Mouse (Mus musculus) kidney, adult 8-10 months (tissue): Measurements from ENCODE around the gene Tspan15.

Experiments used
- DNase-seq, 2 experiments: peaks; one replicate each; pipeline ENCODE4 v3.0.0; 2022

Tspan15 gene

DNA sequence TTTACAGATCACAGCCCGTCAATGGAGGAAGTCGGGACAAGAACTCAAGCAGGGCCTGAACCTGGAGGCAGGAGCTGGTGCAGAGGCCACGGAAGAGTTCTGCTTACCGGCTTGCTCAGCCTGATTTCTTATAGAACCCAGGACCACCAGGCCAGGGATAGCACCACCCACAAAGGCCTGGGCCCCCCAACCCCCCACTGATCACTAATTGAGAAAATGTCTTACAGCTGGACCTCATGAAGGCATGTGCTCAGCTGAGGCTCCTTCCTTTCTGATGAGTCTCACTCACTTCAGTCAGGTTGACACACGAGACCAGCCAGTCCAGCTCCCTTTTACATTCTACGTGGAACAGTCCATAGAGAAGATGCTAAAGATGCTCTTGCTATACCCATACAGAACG, 5.2 kb downstream of the Tspan15 start:
- no peak for DNase-seq

DNA sequence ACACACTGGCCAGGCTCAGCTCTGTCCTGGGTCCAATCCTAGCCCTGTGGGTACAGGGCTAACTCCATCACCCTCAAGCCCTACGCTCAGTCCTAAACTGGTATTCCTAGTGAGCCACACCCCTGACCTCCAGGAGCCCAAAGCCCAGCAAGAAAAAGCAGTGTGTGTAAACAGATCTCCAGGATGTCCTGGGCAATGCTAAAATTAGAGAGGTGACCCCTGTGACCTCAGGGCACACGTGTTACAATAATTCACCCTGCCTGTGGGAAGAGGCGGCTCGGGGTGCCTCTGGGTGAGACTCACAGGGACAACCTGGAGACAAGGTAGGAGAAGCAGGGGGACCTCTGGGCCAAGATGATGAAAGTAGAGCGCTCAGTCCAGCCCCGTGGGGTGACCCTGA, 6.8 kb downstream of the Tspan15 start:
- DNase-seq, result peak; percentile 54 to 62

DNA sequence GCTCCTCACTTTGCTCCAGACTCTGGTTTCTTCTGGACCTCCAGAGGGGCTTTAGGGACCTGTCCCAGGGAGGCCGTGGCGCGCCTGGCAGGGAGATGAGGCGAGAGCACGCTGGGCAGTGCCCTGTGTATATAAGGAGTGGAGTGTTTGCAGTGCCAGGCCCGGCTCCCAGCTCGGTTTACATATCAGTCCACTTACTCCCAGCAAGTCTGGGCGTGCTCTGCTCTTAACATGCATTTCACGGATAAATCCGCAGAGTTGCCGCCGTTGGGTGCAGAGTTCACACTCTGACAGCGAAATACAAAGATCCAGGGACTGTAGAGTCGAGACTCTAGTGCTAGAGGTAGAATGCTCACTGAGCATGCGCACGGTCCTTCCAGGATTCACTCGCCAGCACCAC, 8.3 kb downstream of the Tspan15 start:
- DNase-seq, result no peak

DNA sequence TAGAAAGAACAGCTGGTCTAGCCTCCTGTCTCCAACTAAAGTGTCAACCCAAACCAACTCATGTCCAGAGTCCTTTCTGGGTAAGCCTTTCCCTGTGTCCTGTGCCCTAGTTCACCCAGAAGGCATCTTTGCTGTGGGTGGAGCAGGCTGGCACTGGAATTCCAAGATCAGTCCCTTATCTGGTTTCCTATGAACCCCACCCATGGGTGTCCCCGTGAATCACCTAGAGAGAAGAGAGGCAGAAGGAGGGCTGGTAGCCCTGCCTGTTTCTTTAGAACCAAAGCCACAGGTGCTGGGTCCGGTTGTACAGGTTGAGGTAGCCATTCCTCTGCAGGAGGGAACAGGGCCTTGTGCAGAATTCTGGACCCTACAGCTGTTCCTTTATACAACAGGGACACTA, 9.4 kb downstream of the Tspan15 start:
- no peak for DNase-seq

DNA sequence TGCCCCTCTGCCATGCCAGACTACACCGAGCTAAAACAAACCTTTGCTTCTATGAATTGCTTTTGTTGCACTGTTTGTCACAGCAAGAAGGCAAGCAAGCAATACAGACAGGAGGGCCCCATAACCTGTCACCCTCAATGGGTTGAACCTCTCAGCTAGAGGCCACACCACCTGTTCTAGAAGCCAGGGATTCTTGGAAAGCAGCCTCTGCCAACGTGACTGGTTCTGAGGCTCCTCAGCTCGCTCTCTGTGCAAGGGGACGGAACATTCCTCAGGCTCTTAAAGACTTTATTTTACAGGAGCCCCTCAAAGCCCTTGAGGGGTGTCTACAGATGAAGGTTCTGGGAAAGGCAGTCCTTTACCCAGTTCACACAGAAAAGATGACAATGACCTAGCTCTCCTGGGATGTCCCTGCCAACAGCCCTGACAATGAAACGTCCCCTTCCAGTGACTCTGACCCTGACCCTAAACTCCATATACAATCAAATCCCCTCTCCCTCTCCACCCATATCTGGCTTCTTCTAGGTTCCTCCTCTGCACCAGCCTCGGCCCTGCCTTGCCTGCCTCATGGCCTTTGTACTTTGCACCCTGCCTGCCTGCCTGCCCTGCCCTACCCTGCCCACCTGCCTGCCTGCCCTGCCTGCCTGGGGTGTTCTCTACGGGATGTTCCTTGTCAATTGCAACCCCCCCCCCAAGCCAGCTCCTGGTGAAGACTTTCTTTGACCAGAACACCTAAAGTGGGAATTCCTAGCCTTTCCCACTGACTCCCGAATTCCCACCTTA, 10.1 kb downstream of the Tspan15 start:
- peak; percentile 61 to 64 for DNase-seq

DNA sequence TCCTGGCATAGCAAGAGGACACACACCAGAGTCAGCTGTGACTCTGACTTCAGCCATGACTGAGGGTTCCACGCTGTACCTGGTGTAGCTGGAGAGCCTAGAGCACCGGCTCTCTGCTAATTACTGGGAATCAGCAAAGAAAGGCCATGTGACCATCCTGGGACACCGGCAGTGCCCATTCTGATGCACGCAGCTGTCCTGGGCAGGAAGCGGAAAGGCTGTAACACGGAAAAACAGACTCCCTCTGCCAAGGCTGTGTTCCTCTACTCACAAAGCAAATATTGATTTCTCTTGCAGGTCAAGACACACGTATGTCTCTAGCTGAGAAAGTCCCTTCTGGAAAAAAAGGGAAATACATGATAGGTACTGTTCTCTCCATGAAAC, 12.3 kb downstream of the Tspan15 start:
- peak in 1 of 2 experiments; percentile 43 for DNase-seq

DNA sequence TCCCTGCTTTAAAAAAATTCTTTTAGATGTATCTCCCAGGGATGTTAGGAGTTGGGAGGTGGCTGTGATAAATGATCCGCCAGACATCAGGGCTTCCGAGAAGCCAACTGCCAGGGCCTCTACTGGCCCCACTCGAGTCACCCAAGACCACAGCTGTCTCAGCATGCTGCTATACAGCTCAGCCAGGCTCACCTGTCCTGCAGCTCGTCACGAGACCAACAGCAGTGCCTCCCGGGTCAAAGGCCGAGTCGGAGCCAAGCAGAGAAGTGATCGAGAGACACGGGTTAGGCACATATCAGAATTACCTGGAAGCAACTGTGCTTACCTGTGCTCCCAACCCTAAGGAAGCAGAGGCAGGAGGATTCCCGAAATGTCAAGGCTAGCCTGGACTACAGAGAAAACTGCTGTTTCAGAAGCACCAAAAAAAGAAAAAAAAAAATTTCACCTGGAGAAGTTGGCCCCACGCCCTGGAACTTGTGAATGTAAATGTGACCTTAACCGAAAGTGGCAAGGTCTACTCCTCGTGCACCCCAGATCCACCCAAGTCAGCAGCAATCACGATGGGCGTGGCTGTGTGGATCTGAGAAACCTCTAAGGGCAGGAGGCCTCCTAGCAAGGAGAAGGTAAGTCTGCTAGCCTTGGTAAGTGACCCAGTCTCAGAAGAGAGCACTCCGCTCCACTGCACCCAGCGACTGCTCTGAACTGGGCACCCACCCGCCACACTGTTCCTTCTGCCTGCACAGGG, 12.8 kb downstream of the Tspan15 start:
- DNase-seq, result no peak

DNA sequence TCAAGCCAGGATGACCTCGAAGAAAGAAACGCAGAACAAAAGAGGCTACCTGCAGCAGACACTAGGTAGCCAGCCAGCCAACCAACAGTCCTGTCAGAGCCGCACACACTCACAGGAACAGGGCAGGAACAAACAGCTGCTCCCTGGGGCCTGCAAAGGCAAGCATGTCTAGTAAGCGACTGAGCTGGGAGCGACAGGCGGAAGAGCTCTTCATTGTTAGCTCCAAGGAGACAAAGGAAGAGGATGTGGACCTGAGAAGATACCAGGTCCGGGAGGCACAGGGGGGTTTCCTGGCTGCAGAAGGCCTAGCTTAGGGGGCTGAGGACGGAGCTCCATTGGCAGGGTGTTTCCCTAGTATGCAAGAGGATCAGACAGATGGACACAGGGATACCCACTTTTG, 13.9 kb downstream of the Tspan15 start:
- peak; percentile 48 to 59 for DNase-seq

DNA sequence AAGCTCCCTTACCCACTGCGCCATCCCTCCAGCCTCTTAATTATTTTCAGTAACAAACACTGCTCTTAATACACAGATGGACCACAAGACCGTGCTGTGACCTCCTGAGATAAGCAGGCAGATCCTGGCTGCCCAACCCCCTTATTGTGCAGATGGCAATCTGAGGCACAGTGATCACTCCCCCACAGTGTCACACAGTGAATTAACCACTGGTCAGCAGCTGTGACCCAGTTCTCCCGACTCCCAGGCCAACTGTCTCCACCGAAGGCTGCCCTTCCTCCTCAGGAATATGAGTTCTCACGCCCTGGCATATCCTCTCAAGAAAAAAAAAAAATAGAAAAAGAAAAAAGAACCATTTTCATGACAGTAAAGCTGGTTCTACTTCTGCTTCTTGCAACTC, 14.5 kb downstream of the Tspan15 start:
- DNase-seq, result no peak

DNA sequence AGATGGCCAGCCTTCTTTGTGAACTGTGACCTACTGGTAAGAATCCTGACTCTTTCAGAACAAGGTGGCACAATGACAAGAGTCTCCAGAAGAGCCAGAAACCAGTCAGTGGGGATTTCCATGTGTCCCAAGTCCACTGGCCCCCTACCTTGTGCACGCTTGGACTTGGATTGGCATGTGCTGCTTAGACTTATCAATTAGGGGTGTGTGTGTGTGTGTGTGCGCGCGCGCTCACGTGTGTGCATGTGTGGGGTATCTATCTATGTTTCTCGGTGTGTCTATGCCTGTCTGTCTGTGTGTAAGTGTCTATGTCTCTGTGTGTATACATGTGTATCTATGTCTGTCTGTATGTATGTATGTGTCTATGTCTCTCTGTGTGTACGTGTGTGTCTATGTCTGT, 15.4 kb downstream of the Tspan15 start:
- DNase-seq, result no peak

DNA sequence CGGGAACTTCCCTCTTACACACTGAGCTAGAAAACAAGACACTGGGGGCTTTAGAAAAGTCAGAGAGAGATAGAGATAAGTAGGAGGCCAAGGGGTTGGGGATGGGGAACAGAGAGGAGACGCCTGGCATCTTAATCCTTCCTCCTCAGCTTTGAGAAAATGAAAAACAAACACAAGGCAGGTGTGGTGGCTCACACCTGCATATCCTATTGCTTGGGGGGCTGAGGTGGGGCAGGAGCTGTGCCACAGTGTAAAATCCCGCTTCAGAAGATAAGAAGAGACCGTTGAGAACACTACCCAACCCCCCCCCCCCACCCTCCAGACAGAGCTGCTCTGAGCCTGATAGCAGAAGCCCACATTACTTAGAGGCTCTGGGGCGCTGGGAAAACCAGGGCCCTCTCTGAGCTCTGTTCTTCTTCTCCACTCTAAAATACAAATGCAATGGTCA, 15.9 kb downstream of the Tspan15 start:
- no peak for DNase-seq

DNA sequence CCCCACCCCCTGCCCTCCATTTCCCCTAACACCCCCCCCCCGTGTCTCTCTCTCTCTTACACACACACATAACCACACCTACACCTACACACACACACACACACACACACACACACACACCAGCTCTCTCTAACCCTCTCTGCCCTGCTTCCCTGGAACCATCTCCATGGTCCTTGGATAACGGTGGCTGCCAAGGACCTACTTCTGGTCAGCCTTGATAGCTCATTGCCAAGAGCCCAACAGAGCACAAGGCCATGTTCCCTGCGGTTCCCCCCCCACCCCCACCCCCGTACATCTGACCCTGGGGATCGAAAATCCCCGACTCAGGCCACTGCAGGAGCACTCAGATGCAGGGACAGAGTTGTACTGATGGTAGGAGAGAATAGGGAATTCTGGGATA, 19.7 kb downstream of the Tspan15 start:
- DNase-seq, result no peak

DNA sequence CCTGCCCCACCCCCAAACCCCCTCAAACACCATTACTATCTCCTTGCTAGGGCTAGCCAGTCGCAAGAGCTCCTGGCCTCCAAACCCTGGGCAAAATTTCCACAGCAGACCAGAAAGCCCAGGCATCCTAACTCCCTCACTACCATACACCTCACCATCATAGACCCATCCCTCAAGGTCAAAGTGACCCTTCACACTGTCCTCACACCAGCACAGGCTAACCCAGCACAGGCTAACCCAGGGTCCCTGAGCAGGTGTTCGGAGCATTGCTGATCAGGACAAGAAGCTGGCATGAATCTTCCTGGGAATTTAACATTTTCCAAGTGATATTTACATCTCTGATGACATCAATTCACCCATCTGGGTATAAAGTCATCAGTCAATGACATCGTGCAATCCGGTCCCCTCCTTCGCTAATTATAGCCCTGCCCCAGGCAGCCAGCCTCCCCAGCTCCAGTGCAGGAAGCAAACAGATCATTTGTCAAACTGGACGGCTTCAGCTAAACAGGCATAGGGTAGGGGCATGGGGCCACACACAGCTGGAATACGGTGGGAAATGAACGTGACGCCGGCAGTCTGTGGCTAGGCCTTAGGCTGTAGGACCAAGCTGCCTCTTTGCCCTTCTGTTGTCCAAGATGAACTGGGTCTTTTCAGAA, 22.7 kb downstream of the Tspan15 start:
- peak in 1 of 2 experiments; percentile 49 for DNase-seq

DNA sequence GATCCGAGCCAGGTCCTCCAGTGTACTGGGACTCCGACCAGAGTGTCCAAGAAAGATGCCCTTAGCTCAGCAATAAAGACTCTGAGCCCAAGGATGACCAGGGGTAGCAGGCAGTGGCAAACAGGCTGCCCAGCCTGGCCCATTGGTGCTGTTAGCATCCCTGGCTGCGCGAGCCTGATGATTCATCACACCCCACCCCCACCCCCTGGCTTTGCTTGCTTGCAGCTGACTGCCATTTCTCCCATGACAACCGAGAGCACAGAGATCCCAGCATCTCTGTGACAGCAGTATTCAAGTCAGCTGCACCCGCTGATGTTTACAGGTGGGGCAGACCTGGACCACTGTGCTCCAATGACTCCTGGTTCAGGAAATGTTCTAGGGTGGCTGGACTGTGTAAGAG, 28.5 kb downstream of the Tspan15 start:
- no peak for DNase-seq

DNA sequence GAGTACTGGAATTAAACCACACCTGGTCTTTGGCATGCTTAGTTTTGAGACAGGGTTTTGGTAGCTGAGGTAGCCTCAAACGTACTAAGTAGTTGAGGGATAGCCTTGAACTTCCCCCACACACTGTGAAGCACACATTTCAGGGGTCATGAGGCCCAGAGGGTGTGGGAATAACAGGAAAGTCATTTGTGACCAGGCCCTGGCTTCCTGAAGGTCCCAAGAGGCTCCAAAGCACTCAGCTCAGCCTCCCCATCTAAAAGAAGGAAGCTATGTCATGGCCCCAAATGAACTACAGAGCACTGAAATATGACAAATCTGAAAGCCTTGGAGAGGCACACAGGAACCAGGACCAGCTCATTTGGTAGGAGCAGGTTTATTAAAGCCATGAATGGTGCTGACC, 32.2 kb downstream of the Tspan15 start:
- DNase-seq, result peak in 1 of 2 experiments; percentile 15

DNA sequence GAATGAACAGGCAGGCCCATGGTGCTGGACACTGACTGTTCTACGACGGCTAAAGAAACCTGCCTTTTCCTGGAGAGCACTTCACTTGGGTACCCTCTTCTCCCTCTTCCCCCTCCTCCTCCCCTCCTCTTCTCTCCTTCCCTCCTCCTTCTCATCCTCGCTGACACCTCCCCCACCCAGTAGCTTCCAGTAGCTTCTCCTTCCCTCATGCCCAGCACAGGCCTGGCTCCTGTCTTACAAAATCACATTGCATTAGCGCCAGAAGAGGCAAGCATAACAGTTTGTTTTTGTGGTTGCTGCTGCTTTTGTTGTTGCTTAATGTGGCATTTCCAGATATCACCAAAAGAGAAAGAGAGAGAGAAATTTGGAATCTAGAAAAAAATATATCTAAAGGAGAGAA, 33.6 kb downstream of the Tspan15 start:
- no peak for DNase-seq

DNA sequence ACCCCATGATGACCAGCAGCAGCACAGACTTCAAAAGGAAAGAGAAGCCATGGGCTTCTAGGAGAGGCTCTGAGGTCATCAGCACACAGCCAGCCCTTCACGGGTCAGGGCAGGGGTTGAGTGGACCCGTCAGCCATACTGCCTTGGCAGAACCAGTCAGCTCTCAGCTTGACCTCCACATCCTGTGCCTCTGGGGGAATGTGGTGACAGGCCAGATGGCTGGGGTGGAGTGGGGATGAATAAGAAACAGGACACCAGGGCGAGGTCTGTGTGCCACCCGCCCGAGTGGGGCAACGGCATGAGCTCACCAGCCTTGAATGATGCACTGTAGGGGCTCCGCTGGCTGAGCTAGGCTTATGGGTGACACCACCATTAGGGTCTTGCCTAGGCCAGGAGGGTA, 35.7 kb downstream of the Tspan15 start:
- DNase-seq, result no peak

DNA sequence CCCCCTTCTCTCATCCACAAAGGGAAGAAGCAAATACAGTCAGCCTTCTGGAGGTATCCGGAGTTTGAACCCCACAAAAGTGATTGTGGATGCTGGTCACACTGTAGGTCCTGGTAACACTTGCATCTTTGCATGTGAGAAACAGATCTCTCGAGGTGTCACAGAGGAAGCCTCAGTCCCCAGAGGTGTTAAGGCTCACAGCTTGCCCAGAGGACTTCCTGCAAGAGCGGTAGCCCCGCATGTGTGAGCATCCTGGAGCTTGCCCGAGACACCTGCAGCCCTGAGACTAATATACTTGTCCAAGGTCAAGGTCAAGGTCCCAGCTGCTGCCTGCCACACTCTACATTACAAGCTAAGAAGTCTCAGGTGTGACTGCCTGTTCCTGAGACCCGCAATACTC, 36.1 kb downstream of the Tspan15 start:
- no peak for DNase-seq

DNA sequence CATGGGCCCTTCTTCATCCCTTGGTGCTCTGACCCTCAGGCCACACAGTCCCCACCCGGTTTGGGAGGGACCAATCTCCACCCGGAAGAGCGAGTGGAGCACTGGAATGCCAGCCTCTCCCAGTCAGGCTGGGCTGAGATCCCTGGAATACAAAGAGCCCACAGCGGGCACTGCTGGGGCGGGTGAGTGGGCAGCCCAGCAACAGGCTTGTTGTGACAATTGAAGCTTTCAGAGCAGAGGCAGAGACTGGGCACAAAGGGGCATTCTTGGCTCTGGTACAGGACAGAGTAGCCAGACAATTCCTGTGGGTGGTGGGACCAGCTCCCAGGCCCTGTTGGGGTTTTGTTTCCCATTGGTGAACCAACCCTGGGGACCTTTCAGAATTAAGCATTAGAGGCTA, 36.6 kb downstream of the Tspan15 start:
- no peak for DNase-seq

DNA sequence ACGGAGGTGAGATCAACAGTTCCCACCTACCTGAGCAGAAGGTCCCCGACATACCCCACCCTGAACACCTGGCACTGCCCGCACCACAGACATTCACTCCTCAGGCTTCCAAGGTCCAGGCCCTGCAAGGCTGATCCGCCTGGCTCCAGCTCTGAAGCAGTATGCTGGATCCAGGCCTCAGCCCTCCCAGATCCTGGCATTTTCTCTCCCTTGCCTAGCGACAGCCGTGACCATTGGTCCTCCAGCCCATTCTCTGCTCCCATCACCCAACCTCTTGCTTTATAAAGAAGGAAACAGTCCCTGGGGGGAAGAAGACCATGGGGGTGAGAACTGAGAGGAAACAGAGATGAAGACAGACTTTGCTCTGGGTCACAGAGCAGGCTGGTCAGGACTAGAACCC, 37.0 kb downstream of the Tspan15 start:
- DNase-seq, result no peak

DNA sequence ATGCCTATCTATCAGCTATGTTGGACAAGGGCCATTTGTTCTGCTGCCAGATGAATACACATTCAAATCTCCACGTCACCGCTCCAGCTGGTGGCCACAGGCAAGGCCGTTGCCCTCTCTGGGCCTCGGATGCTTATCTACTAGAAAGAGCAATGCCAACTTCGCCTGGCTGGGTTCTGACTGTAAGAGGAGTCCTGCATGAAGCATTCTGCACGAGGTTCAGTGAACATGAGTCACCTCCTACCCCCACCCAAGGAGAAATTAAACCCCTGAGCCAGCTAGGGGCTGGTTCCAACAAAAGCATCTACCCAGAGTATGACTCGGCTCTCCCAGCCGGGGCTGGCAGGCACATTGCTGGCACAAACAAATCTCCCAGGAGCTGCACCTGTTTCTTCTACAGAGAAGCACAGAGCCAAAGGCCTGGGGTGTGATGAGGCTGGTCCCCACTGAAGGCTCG, 38.3 kb downstream of the Tspan15 start:
- DNase-seq, result peak in 1 of 2 experiments; percentile 19

DNA sequence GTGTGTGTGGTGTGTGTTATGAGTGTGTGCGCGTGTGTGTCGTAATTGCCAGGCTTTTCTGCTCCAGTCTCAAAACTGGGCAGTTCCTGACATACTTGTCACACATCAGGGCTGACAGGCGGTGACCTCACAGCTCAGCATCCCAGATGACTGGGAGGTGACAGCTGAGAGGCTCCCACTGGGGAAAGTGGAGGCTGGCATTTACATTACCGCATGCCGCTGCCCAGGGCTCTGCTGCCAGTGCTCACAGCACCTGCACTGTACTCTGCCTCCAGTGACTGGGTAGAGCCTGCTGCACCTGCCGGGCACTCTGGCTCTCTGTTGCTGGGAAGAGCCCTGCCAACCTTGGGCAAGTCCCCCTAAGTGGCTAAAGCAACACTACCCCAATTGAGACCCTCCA, 40.2 kb downstream of the Tspan15 start:
- DNase-seq, result no peak

DNA sequence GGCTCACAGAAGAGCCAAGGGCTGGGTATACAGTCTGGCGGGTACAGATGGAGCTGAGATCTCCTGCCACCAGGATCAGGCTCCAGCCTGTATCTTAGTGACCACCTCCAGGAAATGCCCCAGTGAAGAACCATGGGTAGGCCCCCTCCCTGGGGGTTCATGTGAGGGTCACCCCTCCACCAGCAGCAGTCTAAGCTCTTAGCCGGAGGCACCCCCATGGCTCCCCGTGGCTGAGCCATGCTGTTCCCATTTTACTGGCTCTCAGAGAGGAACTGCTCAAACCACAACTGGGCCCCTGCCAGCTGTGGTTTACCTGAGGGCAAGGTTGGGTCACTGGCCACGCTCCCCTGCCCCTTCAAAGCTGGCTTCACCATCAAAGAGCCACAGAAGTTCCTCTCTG, 41.1 kb downstream of the Tspan15 start:
- peak in 1 of 2 experiments; percentile 44 for DNase-seq

DNA sequence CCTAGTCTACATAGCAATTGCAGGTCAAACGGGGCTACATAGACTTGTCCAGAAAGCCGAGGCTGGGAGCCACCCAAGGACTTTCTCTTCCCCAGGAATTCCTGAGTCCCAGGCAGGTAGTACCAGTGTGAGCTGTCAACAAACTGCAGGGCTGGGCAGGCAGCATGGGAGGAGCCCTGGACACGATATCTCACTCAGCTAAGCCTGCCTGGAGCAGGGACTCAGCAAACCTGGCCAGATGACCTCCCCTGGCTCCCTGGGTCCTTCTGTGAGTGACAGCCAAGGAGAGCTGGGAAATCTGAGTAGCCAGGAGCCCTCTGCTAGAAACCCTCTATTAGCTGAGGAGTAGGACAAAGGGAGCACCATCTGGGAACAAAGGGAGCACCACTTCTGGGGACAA, 41.7 kb downstream of the Tspan15 start:
- DNase-seq, result peak in 1 of 2 experiments; percentile 7
